Mouse (Mus musculus) bone marrow macrophage, adult 2 months (primary cell): ENCODE measurements around the gene Unc13a.

Source experiments
- CTCF ChIP-seq: IDR thresholded peaks from 2 replicates; pipeline ENCODE4 v1.5.1; 2012; ENCODE audit warnings: low read depth, mild to moderate bottlenecking, low read length, moderate library complexity
- POLR2A ChIP-seq: IDR thresholded peaks from 2 replicates; pipeline ENCODE4 v1.6.1; 2012; ENCODE audit warnings: mild to moderate bottlenecking, low read depth, low read length, borderline replicate concordance

DNA sequence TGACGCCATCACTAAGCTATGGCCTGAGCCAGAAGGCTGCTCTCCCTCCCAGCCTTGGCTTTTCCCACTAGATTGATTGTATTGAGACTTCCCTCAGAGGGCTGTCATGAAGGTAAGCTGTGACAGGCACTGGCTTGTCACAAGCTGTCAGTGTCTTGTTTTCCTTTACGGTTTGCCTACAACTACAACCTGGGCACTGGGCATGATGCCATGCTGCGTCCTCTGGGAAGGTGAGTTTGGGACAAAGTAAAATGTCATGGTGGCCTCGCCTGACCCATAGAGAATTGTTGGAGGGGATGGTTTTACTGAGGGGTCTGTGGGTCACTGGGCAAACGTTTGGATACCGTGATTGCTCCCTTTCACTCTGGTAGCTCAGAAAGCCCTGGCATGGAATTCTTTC, 33.2 kb downstream of the Unc13a start:
- TF ChIP-seq CTCF (no peak), POLR2A (no peak)
